Mouse (Mus musculus): Measurements from ENCODE around the gene Wdr48. TPM values are rescaled to one million over a fixed set of nuclear protein-coding genes. Genes with fewer than 3 reads are reported as not detected.

Gene Wdr48
- total RNA-seq (2014; rRNA removed) (80.3 and 83.2 TPM in 2 replicates), polyA plus RNA-seq (2015; fragmentation: Nextera tagmentation; extraction: Ambion mirVana) (41.1 and 47.9 TPM in 2 replicates)

- WGBS, result 5% methylated on average over 34 of the region's 34 CpGs
- DNase-seq (peak; percentile 99), ATAC-seq (peak; percentile 99)
These were observed at the start of gene Wdr48 for GRCm38 (mm10) chr9:119894339-119895009. TSS of gene Wdr48 (plus strand) at chr9:119894878.

GRCm38 (mm10) chr9:119847187-119847586, 47.5 kb upstream of the Wdr48 start:
- ATAC-seq (peak; percentile 56), DNase-seq (peak; percentile 59)
- 49% methylated on average over 6 of the region's 6 CpGs for WGBS
- no peak overlapping the region for H3K4me2 ChIP-seq (ENCODE audit: low read depth)
- no peak overlapping the region for H3K4me3 ChIP-seq (ENCODE audit: low read depth, low read length)
- H3K9me3 ChIP-seq (ENCODE audit: low read length), result no peaks in the 10 kb centered on the region
- no peak for TF ChIP-seq CTCF (IDR thresholded peaks at IDR 0.05; ENCODE audit: low read depth)
- H3K9ac ChIP-seq, result no peak overlapping the region
- no peak overlapping the region for H3K27ac ChIP-seq (ENCODE audit: low read depth, low read length)
- peaks cover 3% of the 10 kb centered on the region; the same call in 1 of the 2 replicates for H3K4me1 ChIP-seq (ENCODE audit: insufficient read depth)
- H3K36me3 ChIP-seq (ENCODE audit: insufficient read depth), result no peaks in the 10 kb centered on the region
- H3K27me3 ChIP-seq (ENCODE audit: insufficient read depth, low read length), result no peaks in the 10 kb centered on the region

More at GRCm38 (mm10) chr9:119894339-119895009, at the start of gene Wdr48:
- TF ChIP-seq CTCF (IDR thresholded peaks at IDR 0.05; ENCODE audit: low read depth), result no peak
- H3K27me3 ChIP-seq (ENCODE audit: insufficient read depth, low read length), result no peaks in the 10 kb centered on the region
- H3K9ac ChIP-seq, result peak within 1 kb of the TSS; percentile 73
- no peaks in the 10 kb centered on the region for H3K9me3 ChIP-seq (ENCODE audit: low read length)
- H3K36me3 ChIP-seq (ENCODE audit: insufficient read depth), result 0 out of 2 replicates have a peak, but pooled peaks cover 4% of the 10 kb centered on the region
- H3K4me3 ChIP-seq (ENCODE audit: low read depth, low read length), result peak within 1 kb of the TSS; percentile 94
- H3K4me1 ChIP-seq (ENCODE audit: insufficient read depth), result peaks cover 12% of the 10 kb centered on the region; the same call in 1 of the 2 replicates
- H3K27ac ChIP-seq (ENCODE audit: low read depth, low read length), result peak within 1 kb of the TSS; percentile 83
- H3K4me2 ChIP-seq (ENCODE audit: low read depth), result peak within 1 kb of the TSS; percentile 83

- H3K4me2 ChIP-seq (ENCODE audit: low read depth), result no peak overlapping the region
- no peak for TF ChIP-seq CTCF (IDR thresholded peaks at IDR 0.05; ENCODE audit: low read depth)
- H3K27me3 ChIP-seq (ENCODE audit: insufficient read depth, low read length), result no peaks in the 10 kb centered on the region
- WGBS, result 27% methylated on average over 7 of the region's 7 CpGs
- H3K9ac ChIP-seq, result no peak overlapping the region
- 0 out of 2 replicates have a peak overlapping the region, but pooled peaks have one; percentile 5 for H3K27ac ChIP-seq (ENCODE audit: low read depth, low read length)
- DNase-seq (no peak), ATAC-seq (no peak)
- H3K4me3 ChIP-seq (ENCODE audit: low read depth, low read length), result no peak overlapping the region
- H3K9me3 ChIP-seq (ENCODE audit: low read length), result no peaks in the 10 kb centered on the region
- no peaks in the 10 kb centered on the region for H3K36me3 ChIP-seq (ENCODE audit: insufficient read depth)
- H3K4me1 ChIP-seq (ENCODE audit: insufficient read depth), result 0 out of 2 replicates have a peak, but pooled peaks cover 3% of the 10 kb centered on the region
These were observed 46.0 kb upstream of the Wdr48 start for GRCm38 (mm10) chr9:119848671-119849070.

GRCm38 (mm10) chr9:119849214-119849613, 45.5 kb upstream of the Wdr48 start:
- DNase-seq (peak; percentile 38), ATAC-seq (peak; percentile 32)
- TF ChIP-seq CTCF (IDR thresholded peaks at IDR 0.05; ENCODE audit: low read depth), result no peak
- Histone ChIP-seq H3K27ac (ENCODE audit: low read depth, low read length) (0 out of 2 replicates have a peak overlapping the region, but pooled peaks have one; percentile 5), H3K36me3 (ENCODE audit: insufficient read depth) (no peaks in the 10 kb centered on the region), H3K4me1 (ENCODE audit: insufficient read depth) (0 out of 2 replicates have a peak, but pooled peaks cover 3% of the 10 kb centered on the region), H3K4me3 (ENCODE audit: low read depth, low read length) (no peak overlapping the region), H3K4me2 (ENCODE audit: low read depth) (no peak overlapping the region), H3K27me3 (ENCODE audit: insufficient read depth, low read length) (no peaks in the 10 kb centered on the region), H3K9me3 (ENCODE audit: low read length) (no peaks in the 10 kb centered on the region), H3K9ac (no peak overlapping the region)
- WGBS, result 10% methylated on average over 8 of the region's 8 CpGs

GRCm38 (mm10) chr9:119852347-119853030, 42.2 kb upstream of the Wdr48 start:
- no peak overlapping the region for H3K4me3 ChIP-seq (ENCODE audit: low read depth, low read length)
- 43% methylated on average over 10 of the region's 10 CpGs for WGBS
- 0 out of 2 replicates have a peak overlapping the region, but pooled peaks have one; percentile 15 for H3K27ac ChIP-seq (ENCODE audit: low read depth, low read length)
- no peaks in the 10 kb centered on the region for H3K27me3 ChIP-seq (ENCODE audit: insufficient read depth, low read length)
- H3K4me2 ChIP-seq (ENCODE audit: low read depth), result no peak overlapping the region
- TF ChIP-seq CTCF (IDR thresholded peaks at IDR 0.05; ENCODE audit: low read depth), result peak; percentile 57
- peak; percentile 78 for ATAC-seq
- H3K9me3 ChIP-seq (ENCODE audit: low read length), result 0 out of 2 replicates have a peak, but pooled peaks cover 6% of the 10 kb centered on the region
- DNase-seq, result peak; percentile 68
- H3K36me3 ChIP-seq (ENCODE audit: insufficient read depth), result no peaks in the 10 kb centered on the region
- 0 out of 2 replicates have a peak, but pooled peaks cover 3% of the 10 kb centered on the region for H3K4me1 ChIP-seq (ENCODE audit: insufficient read depth)
- no peak overlapping the region for H3K9ac ChIP-seq

- H3K4me3 ChIP-seq (ENCODE audit: low read depth, low read length), result no peak overlapping the region
- ATAC-seq (peak; percentile 54; the same call in 1 of the 2 replicates), DNase-seq (no peak)
- H3K4me2 ChIP-seq (ENCODE audit: low read depth), result no peak overlapping the region
- WGBS, result 64% methylated on average over 2 of the region's 2 CpGs
- H3K4me1 ChIP-seq (ENCODE audit: insufficient read depth), result 0 out of 2 replicates have a peak, but pooled peaks cover 3% of the 10 kb centered on the region
- H3K27me3 ChIP-seq (ENCODE audit: insufficient read depth, low read length), result no peaks in the 10 kb centered on the region
- 0 out of 2 replicates have a peak overlapping the region, but pooled peaks have one; percentile 15 for H3K27ac ChIP-seq (ENCODE audit: low read depth, low read length)
- H3K9me3 ChIP-seq (ENCODE audit: low read length), result 0 out of 2 replicates have a peak, but pooled peaks cover 7% of the 10 kb centered on the region
- no peak overlapping the region for H3K9ac ChIP-seq
- TF ChIP-seq CTCF (IDR thresholded peaks at IDR 0.05; ENCODE audit: low read depth), result peak; percentile 49
- no peaks in the 10 kb centered on the region for H3K36me3 ChIP-seq (ENCODE audit: insufficient read depth)
These were observed 41.4 kb upstream of the Wdr48 start for GRCm38 (mm10) chr9:119853071-119853846.
